Mouse (Mus musculus) neural tube, embryonic 14.5 days (tissue): ENCODE data around the gene Rasl10a. TPM values are rescaled to one million over a fixed set of nuclear protein-coding genes. Genes with fewer than 3 reads are reported as not detected.
A peak's percentile ranks its signal among the peaks of the same experiment; 100 is the strongest.

Source experiments
- ATAC-seq: fragments of 200-750 bp; cut with Nextera tagmentation; 2 replicates; pipeline ENCODE4 v1.8.0; 2017; ENCODE audit warnings: low read depth, mild to moderate bottlenecking, moderate TSS enrichment, moderate library complexity
- H3K27ac ChIP-seq: fragments of 300-500 bp; sonication (generic); 2 replicates; pipeline ENCODE4 v1.5.1; 2014; ENCODE audit warnings: low read depth, mild to moderate bottlenecking, control low read depth, low read length, moderate library complexity, mixed read lengths
- H3K27me3 ChIP-seq: fragments of 300-500 bp; sonication (generic); 2 replicates; pipeline ENCODE4 v1.6.1; 2014; ENCODE audit warnings: low read length; ENCODE audit not compliant: control insufficient read depth, insufficient read depth
- H3K36me3 ChIP-seq: fragments of 300-500 bp; sonication (generic); 2 replicates; pipeline ENCODE4 v1.6.1; 2014; ENCODE audit warnings: low read length, mixed read lengths; ENCODE audit not compliant: control insufficient read depth, insufficient read depth
- H3K4me1 ChIP-seq: fragments of 300-500 bp; sonication (generic); 2 replicates; pipeline ENCODE4 v1.6.1; 2014; ENCODE audit warnings: low read length; ENCODE audit not compliant: control insufficient read depth, insufficient read depth
- H3K4me2 ChIP-seq: fragments of 300-500 bp; sonication (generic); 2 replicates; pipeline ENCODE4 v1.6.1; 2014; ENCODE audit warnings: mild to moderate bottlenecking, low read depth, low read length, control low read depth
- H3K4me3 ChIP-seq: fragments of 300-500 bp; sonication (generic); 2 replicates; pipeline ENCODE4 v1.5.1; 2014; ENCODE audit warnings: low read depth, low read length, control low read depth, mixed read lengths
- H3K9ac ChIP-seq: fragments of 300-500 bp; sonication (generic); replicated peaks from 2 replicates; pipeline ENCODE4 v1.6.1; 2014; ENCODE audit warnings: low read depth, mild to moderate bottlenecking, control low read depth, low read length, mixed read lengths
- H3K9me3 ChIP-seq: fragments of 300-500 bp; sonication (generic); 2 replicates; pipeline ENCODE4 v1.6.1; 2016; ENCODE audit warnings: low read length; ENCODE audit not compliant: control insufficient read depth
- WGBS: fragments of 180-500 bp; shearing (Covaris S2); extraction: QIAGEN DNeasy Blood & Tissue Kit; methylation state at CpG from one replicate; pipeline ENCODE4 v1.1.7; 2014; 5-methylcytosine and 5-hydroxymethylcytosine counted together
- polyA plus RNA-seq: library from polyadenylated mRNA; unstranded; fragments of >200 nt; fragmentation: Nextera tagmentation; extraction: Ambion mirVana; gene quantifications from 2 replicates; pipeline ENCODE4 v1.2.1, GENCODE M21; 2014

Rasl10a gene
- polyA plus RNA-seq, 1 experiment from 2014 or later = 1.8 TPM

DNA sequence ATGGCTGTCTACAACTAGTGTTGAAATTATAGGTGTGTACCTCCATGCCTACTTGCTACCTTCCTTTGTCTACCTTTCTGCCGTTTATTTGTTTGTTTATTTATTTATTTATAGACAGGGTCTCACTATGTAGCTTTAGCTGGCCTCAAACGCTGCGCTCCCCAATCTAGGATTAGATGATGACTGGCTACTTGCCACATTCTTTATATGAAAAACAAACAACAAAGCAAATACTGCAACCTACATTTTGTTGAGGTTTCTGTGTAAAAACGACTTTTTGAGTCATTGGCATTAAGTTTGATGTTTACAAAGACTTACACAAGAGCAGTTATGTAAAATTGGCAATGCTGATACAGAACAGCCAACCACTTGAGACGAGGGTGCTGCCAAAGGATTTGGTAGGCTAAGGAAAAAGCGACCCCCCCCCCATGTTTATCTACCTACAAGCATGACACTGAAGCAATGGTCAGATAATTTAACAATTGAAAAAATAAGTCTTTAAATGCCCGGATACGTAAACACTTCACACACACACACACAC is 38.6 kb downstream of the Rasl10a start:
- 78% methylated on average over 8 of the region's 8 CpGs for WGBS
- peaks cover 29% of the 10 kb centered on the region for H3K4me1 ChIP-seq
- no peaks in the 10 kb centered on the region for H3K9me3 ChIP-seq
- H3K4me2 ChIP-seq = peak overlapping the region; percentile 93; the same call in 1 of the 2 replicates
- H3K9ac ChIP-seq = no peak overlapping the region
- H3K36me3 ChIP-seq = peaks cover 11% of the 10 kb centered on the region; the same call in 1 of the 2 replicates
- H3K4me3 ChIP-seq = peak overlapping the region; percentile 100; the same call in 1 of the 2 replicates
- H3K27me3 ChIP-seq = no peaks in the 10 kb centered on the region
- H3K27ac ChIP-seq = no peak overlapping the region
- ATAC-seq = no peak

DNA sequence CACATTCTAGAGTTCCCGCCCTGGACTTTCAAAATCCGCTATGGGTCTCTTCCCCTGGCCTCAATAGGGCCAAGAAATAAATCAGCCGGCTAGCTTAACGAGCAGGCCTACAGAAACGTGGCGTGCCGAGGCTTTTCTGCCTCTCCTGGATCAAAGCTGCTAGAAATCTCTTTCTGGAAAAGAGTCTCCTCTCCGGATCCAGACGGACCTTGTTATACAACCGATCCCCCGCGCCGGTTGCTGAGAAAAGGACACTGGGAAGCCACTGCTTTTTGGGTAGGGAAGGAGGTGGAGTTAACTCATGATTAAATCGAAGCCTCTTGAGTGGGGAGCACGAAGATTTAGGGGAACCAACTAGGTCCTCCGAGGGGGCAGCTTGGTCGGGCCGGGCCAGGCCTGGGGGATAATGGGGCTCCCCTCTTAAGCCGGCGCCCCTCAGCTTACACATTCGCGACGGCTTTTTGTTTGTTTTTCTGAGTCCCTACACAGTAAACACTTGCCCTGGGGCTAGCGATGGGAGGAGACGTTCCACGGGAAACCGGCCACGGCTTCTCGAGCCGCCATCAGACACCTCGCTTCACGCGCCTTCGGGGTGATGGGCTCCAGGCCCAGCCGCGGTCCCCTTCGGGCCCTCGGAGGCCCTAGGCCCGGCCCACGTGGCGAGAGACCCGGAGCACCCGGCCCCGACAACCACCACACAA is 40.3 kb downstream of the Rasl10a start:
- peak overlapping the region; percentile 93 for H3K4me2 ChIP-seq
- ATAC-seq = no peak; the same call in 1 of the 2 replicates
- under 1% methylated on average over 44 of the region's 44 CpGs for WGBS

DNA sequence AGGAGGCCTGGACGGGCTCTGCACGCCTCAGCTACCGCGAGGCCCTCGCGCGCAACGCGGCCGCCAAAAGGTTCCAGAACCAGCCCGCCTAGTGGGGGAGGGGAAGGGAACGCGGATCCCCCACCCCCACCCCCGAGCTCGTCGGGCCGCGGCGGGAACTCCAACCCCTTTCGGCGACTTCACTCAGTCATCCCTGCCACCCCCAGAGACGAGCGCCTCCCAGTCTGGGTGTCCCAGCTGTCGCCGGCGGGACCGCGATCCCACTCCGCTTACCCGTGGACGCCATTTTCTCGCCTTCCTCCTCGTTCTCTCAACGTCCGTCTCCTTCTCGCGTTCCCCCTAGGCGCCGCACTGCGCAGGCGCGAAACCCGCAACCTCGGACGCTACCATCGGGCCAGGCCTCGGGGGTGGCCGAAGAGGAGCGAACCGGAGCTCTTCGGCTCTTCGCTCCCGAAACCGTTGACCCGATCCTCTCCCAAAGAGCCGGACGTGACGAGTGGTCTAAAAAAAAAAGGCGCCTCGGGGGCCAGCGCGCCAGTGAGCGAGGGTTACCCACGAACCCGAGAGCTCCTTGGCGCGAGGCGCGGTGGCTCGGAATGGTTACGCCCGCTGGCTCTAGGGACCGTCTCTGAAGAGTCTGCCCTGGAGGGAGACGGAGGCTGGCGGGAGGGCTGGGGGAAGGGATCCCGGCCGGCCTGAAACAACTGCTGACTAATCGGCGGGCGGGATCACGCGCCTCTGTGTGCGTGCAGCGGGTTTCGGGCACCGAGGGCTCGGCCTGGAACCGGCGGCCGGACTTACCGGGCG is 41.0 kb downstream of the Rasl10a start, which contains the start of the genes Rhbdd3 and Ewsr1:
TSS of gene Rhbdd3 (plus strand) at position 191 of the 807 bp plus-strand sequence.
TSS of gene Ewsr1 (minus strand) at position 531 of the 807 bp plus-strand sequence.
- peak; percentile 90 for ATAC-seq
- under 1% methylated on average over 79 of the region's 92 CpGs for WGBS
- Histone ChIP-seq H3K9ac (peak within 1 kb of the TSS; percentile 96), H3K4me1 (peaks cover 29% of the 10 kb centered on the region), H3K4me2 (peak within 1 kb of the TSS; percentile 93), H3K27me3 (no peaks in the 10 kb centered on the region), H3K27ac (peak within 1 kb of the TSS; percentile 99), H3K4me3 (peak within 1 kb of the TSS; percentile 100), H3K36me3 (no peaks in the 10 kb centered on the region), H3K9me3 (no peaks in the 10 kb centered on the region)

More for the DNA sequence above, 40.3 kb downstream of the Rasl10a start:
- Histone ChIP-seq H3K27ac (peak overlapping the region; percentile 99), H3K9ac (peak overlapping the region; percentile 96), H3K27me3 (no peaks in the 10 kb centered on the region), H3K36me3 (no peaks in the 10 kb centered on the region), H3K9me3 (no peaks in the 10 kb centered on the region), H3K4me3 (peak overlapping the region; percentile 100), H3K4me1 (peaks cover 29% of the 10 kb centered on the region)

DNA sequence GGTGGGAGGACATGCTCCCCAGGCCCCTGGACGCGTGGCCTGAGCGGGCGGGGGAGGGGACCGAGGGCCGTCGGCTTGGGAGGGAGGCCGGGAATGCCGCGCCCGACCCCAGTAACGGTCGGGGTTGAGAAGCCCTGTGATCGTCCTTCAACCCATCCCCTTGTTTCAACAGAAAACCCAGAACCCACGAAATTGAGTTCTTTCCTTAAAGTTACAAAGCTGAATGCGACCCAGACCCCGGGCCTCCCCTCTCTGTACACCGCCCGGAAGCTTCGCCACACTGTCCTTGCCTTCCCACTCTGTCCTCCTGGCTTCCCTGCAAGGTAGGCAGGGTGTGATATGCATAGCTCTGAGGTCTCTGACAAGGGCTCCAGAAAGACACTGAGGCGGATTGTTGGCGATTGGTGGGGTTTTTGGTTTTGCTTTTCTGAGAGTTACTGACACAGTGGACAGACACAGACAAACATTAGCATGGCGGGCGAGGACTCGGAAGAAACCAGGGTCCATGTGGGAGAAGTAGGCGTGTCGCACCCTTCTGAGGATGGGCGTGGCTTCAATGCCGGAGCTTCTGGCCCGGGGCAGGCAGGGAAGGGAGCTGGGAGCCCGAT is 41.8 kb downstream of the Rasl10a start:
- no peaks in the 10 kb centered on the region for H3K9me3 ChIP-seq
- peak overlapping the region; percentile 80 for H3K4me2 ChIP-seq
- peak overlapping the region; percentile 99 for H3K27ac ChIP-seq
- H3K36me3 ChIP-seq = no peaks in the 10 kb centered on the region
- ATAC-seq = peak; percentile 74
- H3K9ac ChIP-seq = peak overlapping the region; percentile 96
- H3K4me3 ChIP-seq = peak overlapping the region; percentile 100
- no peaks in the 10 kb centered on the region for H3K27me3 ChIP-seq
- peaks cover 29% of the 10 kb centered on the region for H3K4me1 ChIP-seq
- under 1% methylated on average over 28 of the region's 31 CpGs for WGBS

DNA sequence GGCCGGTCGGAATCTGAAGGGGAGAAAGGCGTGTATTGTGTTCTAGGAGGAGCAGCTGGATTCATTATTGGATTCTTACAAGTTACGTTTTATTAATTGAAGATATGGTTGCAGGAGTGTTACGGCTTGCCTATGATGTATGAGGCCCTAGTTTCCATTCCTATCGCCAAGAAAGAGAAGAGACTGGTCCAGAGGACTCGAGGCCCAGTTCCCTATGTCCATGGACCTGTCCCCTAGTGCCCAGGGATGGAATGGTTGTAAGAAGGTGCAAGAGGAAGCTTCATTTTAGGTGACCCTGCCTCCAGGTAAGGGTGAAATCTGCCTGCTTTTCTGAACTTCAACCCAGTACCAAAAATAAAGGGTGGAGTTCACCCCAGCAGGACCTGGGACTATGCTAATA is 42.4 kb downstream of the Rasl10a start:
- H3K27ac ChIP-seq = peak overlapping the region; percentile 99
- peak overlapping the region; percentile 80 for H3K4me2 ChIP-seq
- WGBS = under 1% methylated on average over 7 of the region's 7 CpGs
- ATAC-seq = peak; percentile 5; the same call in 1 of the 2 replicates
- H3K27me3 ChIP-seq = no peaks in the 10 kb centered on the region
- peaks cover 29% of the 10 kb centered on the region for H3K4me1 ChIP-seq
- H3K9me3 ChIP-seq = no peaks in the 10 kb centered on the region
- peak overlapping the region; percentile 100 for H3K4me3 ChIP-seq
- peak overlapping the region; percentile 96 for H3K9ac ChIP-seq
- H3K36me3 ChIP-seq = no peaks in the 10 kb centered on the region

DNA sequence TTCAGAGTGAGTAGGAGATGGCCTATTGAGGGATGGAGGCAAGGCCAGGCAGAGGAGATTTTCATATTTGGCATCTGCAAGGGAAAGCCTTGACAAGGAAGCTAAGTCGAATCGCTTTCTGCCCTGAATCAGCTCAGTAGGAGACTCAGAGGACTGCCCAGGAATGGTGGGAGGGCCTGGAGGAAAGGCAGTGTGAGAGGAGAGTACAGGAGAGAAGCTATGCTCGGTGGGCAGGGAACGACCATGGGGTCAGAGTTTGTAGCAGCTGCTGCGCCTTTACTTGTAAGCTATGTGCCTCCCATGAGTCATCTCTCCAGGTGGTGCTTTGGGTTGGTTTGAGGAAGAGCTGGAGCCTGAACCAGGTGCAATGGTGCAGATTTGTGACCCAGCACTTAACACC is 42.9 kb downstream of the Rasl10a start:
- peak overlapping the region; percentile 80 for H3K4me2 ChIP-seq
- no peaks in the 10 kb centered on the region for H3K9me3 ChIP-seq
- 49% methylated on average over 5 of the region's 5 CpGs for WGBS
- no peak for ATAC-seq
- no peaks in the 10 kb centered on the region for H3K27me3 ChIP-seq
- H3K4me3 ChIP-seq = peak overlapping the region; percentile 100
- peak overlapping the region; percentile 96; the same call in 1 of the 2 replicates for H3K9ac ChIP-seq
- H3K36me3 ChIP-seq = no peaks in the 10 kb centered on the region
- H3K27ac ChIP-seq = peak overlapping the region; percentile 99
- peaks cover 28% of the 10 kb centered on the region for H3K4me1 ChIP-seq

DNA sequence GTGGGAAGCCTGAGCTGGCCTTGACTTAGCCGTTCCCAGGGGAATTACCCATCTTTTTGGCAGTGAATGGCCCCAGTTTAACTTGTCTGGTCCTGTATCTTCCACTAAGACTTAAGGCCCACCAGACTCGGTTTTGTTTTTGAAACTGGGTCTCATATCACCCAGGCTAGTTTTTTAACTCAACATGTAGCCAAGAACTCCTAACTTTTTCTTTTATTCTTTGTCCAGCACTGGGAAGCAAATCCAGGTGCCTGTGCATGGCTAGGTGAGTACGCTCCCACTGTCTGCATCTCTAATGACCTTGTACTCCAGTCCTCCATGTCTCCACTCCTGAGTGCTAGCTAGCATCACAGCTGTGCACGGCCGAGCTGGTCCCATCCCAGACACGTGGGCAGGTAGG is 43.7 kb downstream of the Rasl10a start:
- Histone ChIP-seq H3K9ac (no peak overlapping the region), H3K27me3 (no peaks in the 10 kb centered on the region), H3K4me2 (no peak overlapping the region), H3K27ac (no peak overlapping the region), H3K4me1 (peaks cover 21% of the 10 kb centered on the region), H3K9me3 (no peaks in the 10 kb centered on the region), H3K4me3 (no peak overlapping the region), H3K36me3 (no peaks in the 10 kb centered on the region)
- no peak for ATAC-seq
- 83% methylated on average over 6 of the region's 6 CpGs for WGBS

DNA sequence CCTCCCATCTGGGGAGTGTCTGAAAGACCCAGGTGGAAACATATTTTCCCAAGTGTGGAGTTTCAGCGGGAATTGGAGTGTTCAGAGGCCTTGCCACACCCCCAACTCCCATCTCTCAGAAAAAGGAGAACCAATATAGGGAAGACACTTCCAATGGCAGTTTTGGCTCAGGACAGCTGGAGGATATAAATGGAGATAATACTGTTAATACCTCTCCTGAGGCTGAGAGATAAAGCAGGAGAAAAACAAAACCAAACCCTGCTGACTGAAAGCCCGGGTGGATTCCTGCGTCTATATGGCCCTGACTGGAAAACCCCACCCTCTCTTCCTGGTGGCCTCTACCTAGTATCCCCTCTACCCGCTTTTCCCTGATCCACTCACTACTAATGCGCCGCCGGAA is 44.5 kb downstream of the Rasl10a start:
- Histone ChIP-seq H3K4me2 (no peak overlapping the region), H3K9ac (no peak overlapping the region), H3K4me3 (no peak overlapping the region), H3K4me1 (peaks cover 13% of the 10 kb centered on the region), H3K27ac (no peak overlapping the region), H3K9me3 (no peaks in the 10 kb centered on the region), H3K36me3 (no peaks in the 10 kb centered on the region), H3K27me3 (no peaks in the 10 kb centered on the region)
- 88% methylated on average over 7 of the region's 7 CpGs for WGBS
- no peak for ATAC-seq
